Mouse (Mus musculus): Measurements from ENCODE around the gene Eif3k. TPM values are rescaled to one million over a fixed set of nuclear protein-coding genes. Genes with fewer than 3 reads are reported as not detected.
"Not testable (repeated sequence)": the region's sequence is repeated elsewhere in the genome, so short reads cannot be mapped to it uniquely, and the experiment has no call there.

Eif3k gene
- total RNA-seq, 2 experiments from 2014 or later: 166 to 176 TPM

GRCm38 (mm10) chr7:28990766-28991273, 9.2 kb upstream of the Eif3k start:
- no peak for DNase-seq

- no peak for DNase-seq
These were observed 3.5 kb upstream of the Eif3k start for GRCm38 (mm10) chr7:28985207-28985606.

GRCm38 (mm10) chr7:28984452-28984851, 2.8 kb upstream of the Eif3k start:
- DNase-seq: no peak

- no peak for DNase-seq
These were observed 2.2 kb upstream of the Eif3k start for GRCm38 (mm10) chr7:28983849-28984248.

GRCm38 (mm10) chr7:28983141-28983564, 1.5 kb upstream of the Eif3k start:
- DNase-seq: no peak

GRCm38 (mm10) chr7:28982274-28983013, 780 bp upstream of the Eif3k start:
- DNase-seq: peak; percentile 21 to 67

- no peak for DNase-seq
These were observed 4.1 kb downstream of the Eif3k start for GRCm38 (mm10) chr7:28977556-28977955.

- no peak for DNase-seq
These were observed 8.6 kb downstream of the Eif3k start for GRCm38 (mm10) chr7:28973025-28973424.

GRCm38 (mm10) chr7:28972542-28972985, 9.1 kb downstream of the Eif3k start:
- DNase-seq: peak; percentile 73 to 87

- DNase-seq: peak; percentile 78
These were observed 9.8 kb downstream of the Eif3k start for GRCm38 (mm10) chr7:28971770-28972269.

- DNase-seq: no peak
These were observed 10.6 kb downstream of the Eif3k start for GRCm38 (mm10) chr7:28971029-28971428.

GRCm38 (mm10) chr7:28969672-28970394, 11.8 kb downstream of the Eif3k start:
- peak in 1 of 2 experiments; percentile 27 for DNase-seq

- no peak for DNase-seq
These were observed 12.4 kb downstream of the Eif3k start for GRCm38 (mm10) chr7:28969271-28969670.

- DNase-seq: not testable (repeated sequence)
These were observed 13.5 kb downstream of the Eif3k start for GRCm38 (mm10) chr7:28968120-28968519.

GRCm38 (mm10) chr7:28966751-28967505, 14.7 kb downstream of the Eif3k start:
- DNase-seq: no peak

- no peak for DNase-seq
These were observed 15.5 kb downstream of the Eif3k start for GRCm38 (mm10) chr7:28966181-28966580.

- no peak for DNase-seq
These were observed 16.3 kb downstream of the Eif3k start for GRCm38 (mm10) chr7:28965346-28965840.

- DNase-seq: no peak
These were observed 18.2 kb downstream of the Eif3k start for GRCm38 (mm10) chr7:28963399-28963923.

- DNase-seq: peak; percentile 98 to 99
These were observed 19.6 kb downstream of the Eif3k start, which contains the start of gene Actn4 for GRCm38 (mm10) chr7:28961927-28962670. Actn4 (minus strand) TSS chr7:28962340.

GRCm38 (mm10) chr7:28961584-28961926, 20.1 kb downstream of the Eif3k start:
- DNase-seq: no peak
